Mouse (Mus musculus) spleen, adult 2 months (tissue): ENCODE data around the gene Ambp.

Experiments used
- CTCF ChIP-seq: fragments of 200-500 bp; IDR thresholded peaks from 2 replicates; pipeline ENCODE4 v1.5.1; 2011; ENCODE audit warnings: mild to moderate bottlenecking, inconsistent platforms; ENCODE audit not compliant: insufficient read depth, insufficient read length, insufficient replicate concordance; ENCODE audit errors: extremely low read depth
- POLR2A ChIP-seq: fragments of 200-500 bp; IDR thresholded peaks from 2 replicates; pipeline ENCODE4 v1.6.1; 2011; ENCODE audit warnings: low read depth, low read length, inconsistent platforms

DNA sequence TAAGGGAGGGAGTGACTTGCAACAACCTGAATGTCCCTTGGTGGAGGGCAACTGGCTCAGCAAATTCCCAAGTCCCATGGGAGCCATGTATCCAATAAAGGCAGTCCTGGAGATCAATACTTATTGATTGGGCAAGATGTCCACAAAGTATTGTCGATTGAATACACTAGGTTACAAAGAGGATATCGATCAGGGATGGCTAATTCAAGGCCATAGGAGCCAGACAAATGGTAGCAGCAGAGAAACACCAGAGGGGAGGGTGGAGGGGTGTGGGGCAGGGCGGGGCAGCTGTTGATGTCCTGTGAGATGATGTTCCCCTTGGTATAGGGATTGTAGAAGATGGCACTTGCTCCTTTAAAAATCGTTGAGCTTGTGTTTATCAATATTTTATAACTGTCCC is 52.6 kb downstream of the Ambp start:
- TF ChIP-seq CTCF = no peak
- TF ChIP-seq POLR2A = no peak
